Mouse (Mus musculus) limb, embryonic 14.5 days (tissue): Measurements from ENCODE around the gene Zdhhc14. TPM values are rescaled to one million over a fixed set of nuclear protein-coding genes. Genes with fewer than 3 reads are reported as not detected.

ENCODE experiments used
- ATAC-seq: fragments of 200-750 bp; cut with Nextera tagmentation; 2 replicates; pipeline ENCODE4 v1.8.0; 2017; ENCODE audit warnings: low read depth, moderate number of reproducible peaks, moderate TSS enrichment; ENCODE audit not compliant: low FRiP score
- DNase-seq: peaks from one replicate; pipeline ENCODE4 v3.0.0-alpha.2; 2015; ENCODE audit warnings: low spot score
- H3K27ac ChIP-seq: fragments of 300-500 bp; sonication (generic); replicated peaks from 2 replicates; pipeline ENCODE4 v1.5.1; 2014; ENCODE audit warnings: low read depth, mild to moderate bottlenecking, low read length, moderate library complexity, mixed read lengths
- H3K27me3 ChIP-seq: fragments of 300-500 bp; sonication (generic); 2 replicates; pipeline ENCODE4 v1.6.1; 2014; ENCODE audit warnings: low read length, mixed read lengths; ENCODE audit not compliant: control insufficient read depth, insufficient read depth
- H3K36me3 ChIP-seq: fragments of 300-500 bp; sonication (generic); 2 replicates; pipeline ENCODE4 v1.6.1; 2014; ENCODE audit warnings: mild to moderate bottlenecking, low read length, moderate library complexity, mixed read lengths; ENCODE audit not compliant: control insufficient read depth, insufficient read depth
- H3K4me1 ChIP-seq: fragments of 300-500 bp; sonication (generic); 2 replicates; pipeline ENCODE4 v1.6.1; 2014; ENCODE audit warnings: antibody characterized with exemption, low read length, mixed read lengths; ENCODE audit not compliant: control insufficient read depth, insufficient read depth
- H3K4me2 ChIP-seq: fragments of 300-500 bp; sonication (generic); replicated peaks from 2 replicates; pipeline ENCODE4 v1.6.1; 2014; ENCODE audit warnings: low read depth, mild to moderate bottlenecking, low read length, moderate library complexity; ENCODE audit not compliant: severe bottlenecking
- H3K4me3 ChIP-seq: fragments of 300-500 bp; sonication (generic); replicated peaks from 2 replicates; pipeline ENCODE4 v1.5.1; 2014; ENCODE audit warnings: low read length
- H3K9ac ChIP-seq: fragments of 300-500 bp; sonication (generic); 2 replicates; pipeline ENCODE4 v1.6.1; 2014; ENCODE audit warnings: mild to moderate bottlenecking, low read depth, low read length, moderate library complexity; ENCODE audit not compliant: severe bottlenecking
- H3K9me3 ChIP-seq: fragments of 300-500 bp; sonication (generic); 2 replicates; pipeline ENCODE4 v1.6.1; 2016; ENCODE audit warnings: low read length; ENCODE audit not compliant: control insufficient read depth
- POLR2A ChIP-seq: fragments of 200-500 bp; IDR thresholded peaks from 2 replicates; pipeline ENCODE4 v1.8.0; 2012; ENCODE audit warnings: inconsistent platforms, mild to moderate bottlenecking, moderate library complexity, borderline replicate concordance; ENCODE audit not compliant: insufficient read depth, insufficient read length; ENCODE audit errors: extremely low read depth
- WGBS: fragments of 180-500 bp; shearing (Covaris S2); extraction: QIAGEN DNeasy Blood & Tissue Kit; methylation state at CpG from one replicate; pipeline ENCODE4 v1.1.7; 2014; 5-methylcytosine and 5-hydroxymethylcytosine counted together
- polyA plus RNA-seq, 2 experiments: library from polyadenylated mRNA; depleted of rRNA in 1 of 2; stranded (reverse) in 1 of 2; unstranded in 1 of 2; fragments of >200 nt; fragmentation: Nextera tagmentation in 1 of 2; extraction: Ambion mirVana in 1 of 2; gene quantifications; 2 replicates each; pipeline versions ENCODE4 v1.2.1 to v1.2.3; 2012 to 2014

Gene Zdhhc14
- polyA plus RNA-seq, 2 experiments = 3.0 to 4.3 TPM

- Histone ChIP-seq H3K4me1 (peaks cover 4% of the 10 kb centered on the region; the same call in 1 of the 2 replicates), H3K4me3 (no peak overlapping the region), H3K4me2 (no peak overlapping the region), H3K36me3 (no peaks in the 10 kb centered on the region), H3K9ac (no peak overlapping the region), H3K9me3 (no peaks in the 10 kb centered on the region), H3K27me3 (no peaks in the 10 kb centered on the region), H3K27ac (no peak overlapping the region)
- 87% methylated on average over 9 of the region's 9 CpGs for WGBS
- no peak for DNase-seq
- no peak for TF ChIP-seq POLR2A
- no peak for ATAC-seq
Observed at GRCm38 (mm10) chr17:5510564-5510963, 18.2 kb downstream of the Zdhhc14 start.

- Histone ChIP-seq H3K4me3 (no peak overlapping the region), H3K4me1 (peaks cover 4% of the 10 kb centered on the region; the same call in 1 of the 2 replicates), H3K27ac (no peak overlapping the region), H3K36me3 (no peaks in the 10 kb centered on the region), H3K27me3 (no peaks in the 10 kb centered on the region), H3K9me3 (no peaks in the 10 kb centered on the region), H3K9ac (no peak overlapping the region), H3K4me2 (no peak overlapping the region)
- WGBS = 81% methylated on average over 6 of the region's 6 CpGs
- no peak for TF ChIP-seq POLR2A
- DNase-seq (no peak), ATAC-seq (no peak)
Observed at GRCm38 (mm10) chr17:5511724-5512123, 19.4 kb downstream of the Zdhhc14 start.

DNA sequence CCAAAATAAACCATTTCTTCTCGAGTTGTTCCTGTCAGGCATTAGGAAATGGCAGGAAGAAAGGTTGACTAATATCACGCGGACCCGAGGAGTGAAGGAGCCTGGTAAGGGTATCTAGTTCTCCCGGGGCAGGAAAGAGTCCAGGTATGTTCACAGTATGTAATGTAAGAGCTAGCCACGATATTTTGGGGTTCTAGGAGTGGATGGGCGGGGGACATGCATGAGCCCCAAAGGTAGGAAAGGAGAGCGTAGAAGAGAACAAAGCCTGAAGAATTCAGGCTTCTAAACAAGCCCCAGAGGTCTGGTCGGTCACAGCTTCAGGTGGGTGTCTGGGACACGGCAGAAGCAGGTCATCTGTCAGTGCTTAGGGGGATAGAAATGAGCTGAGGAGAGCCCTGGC lies 27.1 kb downstream of the Zdhhc14 start:
- H3K27ac ChIP-seq = no peak overlapping the region
- no peaks in the 10 kb centered on the region for H3K27me3 ChIP-seq
- H3K4me2 ChIP-seq = no peak overlapping the region
- no peak for ATAC-seq
- 86% methylated on average over 10 of the region's 10 CpGs for WGBS
- H3K4me3 ChIP-seq = no peak overlapping the region
- no peaks in the 10 kb centered on the region for H3K9me3 ChIP-seq
- TF ChIP-seq POLR2A = no peak
- DNase-seq = no peak
- no peak overlapping the region for H3K9ac ChIP-seq
- no peaks in the 10 kb centered on the region for H3K4me1 ChIP-seq
- no peaks in the 10 kb centered on the region for H3K36me3 ChIP-seq

DNA sequence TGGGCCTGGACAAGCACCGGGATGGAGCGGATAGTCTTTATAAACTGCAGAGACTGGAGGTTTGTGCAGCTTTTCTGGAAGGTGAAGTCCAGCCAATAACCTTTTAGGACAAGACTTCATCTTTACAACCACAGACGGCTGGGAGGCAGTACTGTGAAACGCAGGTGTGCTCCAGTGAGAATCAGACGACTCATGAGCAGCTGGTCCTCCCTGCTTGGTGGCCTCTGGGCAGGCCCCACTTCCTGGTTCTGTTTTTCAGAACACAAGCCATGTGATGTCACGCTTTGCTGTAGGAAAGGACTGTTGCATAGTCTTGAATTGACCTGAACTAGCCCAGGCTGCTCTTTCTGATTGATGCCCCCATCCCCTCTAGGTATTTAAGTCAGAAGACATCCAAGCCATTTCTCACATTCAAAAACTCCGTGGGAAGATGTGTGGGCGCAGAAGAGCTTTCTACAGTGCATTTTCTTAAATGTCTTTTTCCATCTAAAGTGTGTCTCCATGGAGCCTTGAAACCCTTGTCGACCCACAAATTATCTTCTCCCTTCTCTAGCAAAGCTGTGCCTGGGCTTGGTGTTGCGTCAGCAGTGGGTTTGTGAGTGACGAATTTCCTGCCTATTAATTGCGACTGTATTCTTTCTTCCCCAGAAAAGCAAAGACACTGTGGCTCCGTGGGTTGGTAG lies 27.7 kb downstream of the Zdhhc14 start:
- Histone ChIP-seq H3K36me3 (no peaks in the 10 kb centered on the region), H3K27me3 (no peaks in the 10 kb centered on the region), H3K9me3 (no peaks in the 10 kb centered on the region), H3K4me2 (no peak overlapping the region), H3K27ac (no peak overlapping the region), H3K4me3 (no peak overlapping the region), H3K9ac (no peak overlapping the region), H3K4me1 (no peaks in the 10 kb centered on the region)
- TF ChIP-seq POLR2A = no peak
- 70% methylated on average over 13 of the region's 13 CpGs for WGBS
- DNase-seq (no peak), ATAC-seq (no peak)

GRCm38 (mm10) chr17:5521532-5521931 lies 29.2 kb downstream of the Zdhhc14 start:
- no peak overlapping the region for H3K9ac ChIP-seq
- H3K36me3 ChIP-seq = no peaks in the 10 kb centered on the region
- TF ChIP-seq POLR2A = no peak
- no peaks in the 10 kb centered on the region for H3K4me1 ChIP-seq
- no peak overlapping the region for H3K27ac ChIP-seq
- WGBS = 81% methylated on average over 1 of the region's 1 CpGs
- no peak overlapping the region for H3K4me3 ChIP-seq
- no peaks in the 10 kb centered on the region for H3K9me3 ChIP-seq
- DNase-seq (no peak), ATAC-seq (no peak)
- no peak overlapping the region for H3K4me2 ChIP-seq
- H3K27me3 ChIP-seq = no peaks in the 10 kb centered on the region
